Mouse (Mus musculus): Measurements from ENCODE around the gene Eef2. TPM values are rescaled to one million over a fixed set of nuclear protein-coding genes. Genes with fewer than 3 reads are reported as not detected.

Eef2 gene
- polyA plus RNA-seq, 1 experiment from 2014 or later, result 450 TPM

GRCm38 (mm10) chr10:81140717-81141454 is 35.5 kb upstream of the Eef2 start:
- WGBS (ENCODE audit: insufficient replicate concordance), result 47% methylated on average over 10 of the region's 10 CpGs
- peak overlapping the region; percentile 99 for H3K4me2 ChIP-seq
- no peaks in the 10 kb centered on the region for H3K27me3 ChIP-seq (replicated peaks)
- peak overlapping the region; percentile 95 for H3K9ac ChIP-seq
- H3K27ac ChIP-seq, result peak overlapping the region; percentile 89
- no peaks in the 10 kb centered on the region for H3K9me3 ChIP-seq (replicated peaks)
- peak overlapping the region; percentile 99 for H3K4me3 ChIP-seq
- peaks cover 74% of the 10 kb centered on the region for H3K4me1 ChIP-seq
- ATAC-seq, result no peak
- peaks cover 76% of the 10 kb centered on the region for H3K36me3 ChIP-seq

DNA sequence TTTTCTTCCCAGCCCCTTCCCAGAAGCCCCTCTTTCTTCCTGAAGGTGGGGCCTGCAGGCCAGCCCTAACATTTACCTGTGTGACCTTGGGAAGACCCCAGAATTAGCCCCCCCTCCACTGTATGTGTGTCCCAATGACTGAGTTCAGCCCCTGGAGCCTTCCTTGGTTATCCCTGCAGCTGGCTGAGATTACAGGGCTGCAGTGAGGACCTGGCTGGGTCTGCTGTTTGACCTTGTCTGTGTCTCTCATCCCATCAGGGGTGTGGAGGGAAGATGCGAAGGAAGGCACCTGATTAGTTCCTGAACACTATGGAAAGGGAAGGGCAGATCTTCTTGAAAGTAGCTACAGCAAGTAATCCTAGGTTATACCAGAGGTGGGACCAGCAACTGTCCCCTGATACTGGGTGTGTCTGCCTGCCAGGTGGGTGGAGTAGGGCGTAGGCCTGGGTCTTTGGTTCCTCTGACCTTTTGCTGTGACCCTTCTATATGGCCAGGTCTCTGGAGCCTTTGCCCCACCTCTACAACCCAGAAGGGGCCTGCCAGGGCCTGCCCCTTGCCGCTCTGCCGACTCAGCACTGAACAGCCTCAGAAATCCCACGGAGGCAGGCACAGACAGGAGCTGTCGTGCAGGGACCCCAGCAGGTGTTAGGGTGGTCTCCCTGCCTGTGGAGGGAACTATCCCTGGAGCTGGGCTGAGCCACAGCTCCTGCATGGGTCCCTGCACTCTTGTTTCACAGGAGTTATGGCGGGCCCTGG is 34.8 kb upstream of the Eef2 start:
- Histone ChIP-seq H3K27ac (peak overlapping the region; percentile 89), H3K4me2 (peak overlapping the region; percentile 99), H3K4me1 (peaks cover 81% of the 10 kb centered on the region), H3K9me3 (replicated peaks) (no peaks in the 10 kb centered on the region), H3K27me3 (replicated peaks) (no peaks in the 10 kb centered on the region), H3K36me3 (peaks cover 83% of the 10 kb centered on the region), H3K9ac (peak overlapping the region; percentile 95), H3K4me3 (peak overlapping the region; percentile 99)
- ATAC-seq, result no peak
- 77% methylated on average over 7 of the region's 7 CpGs for WGBS (ENCODE audit: insufficient replicate concordance)

- 78% methylated on average over 5 of the region's 5 CpGs for WGBS (ENCODE audit: insufficient replicate concordance)
- Histone ChIP-seq H3K4me3 (no peak overlapping the region), H3K4me1 (peaks cover 85% of the 10 kb centered on the region)
Observed at GRCm38 (mm10) chr10:81142551-81142981, 33.9 kb upstream of the Eef2 start.

DNA sequence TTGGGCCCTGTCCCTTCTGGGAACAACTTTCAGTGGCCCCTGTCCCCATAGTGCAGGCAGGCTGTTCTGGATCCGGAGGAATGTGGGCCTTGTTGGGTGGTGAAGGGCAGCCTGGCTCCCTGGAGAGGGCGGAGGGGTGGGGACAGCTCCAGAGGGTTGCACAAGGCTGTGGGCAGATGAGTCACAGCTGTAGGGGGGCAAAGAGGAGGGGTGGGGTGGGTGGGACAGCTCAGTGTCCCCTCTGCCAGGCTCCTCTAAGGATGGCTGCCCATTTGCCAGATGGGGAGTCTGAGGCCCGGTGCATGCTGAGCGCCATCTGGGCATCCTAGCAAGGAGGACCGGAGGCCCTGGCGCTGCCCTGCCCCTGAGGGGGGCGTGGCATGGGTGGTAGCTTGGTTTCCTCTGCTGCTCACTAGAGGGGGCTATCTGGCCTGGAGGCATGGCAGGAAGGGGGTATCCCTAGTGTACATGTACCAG is 33.2 kb upstream of the Eef2 start:
- H3K9ac ChIP-seq, result no peak overlapping the region
- no peak overlapping the region for H3K4me2 ChIP-seq
- peaks cover 85% of the 10 kb centered on the region for H3K4me1 ChIP-seq
- H3K4me3 ChIP-seq, result no peak overlapping the region
- 0 out of 2 replicates have a peak overlapping the region, but pooled peaks have one; percentile 89 for H3K27ac ChIP-seq
- H3K27me3 ChIP-seq (replicated peaks), result no peaks in the 10 kb centered on the region
- H3K9me3 ChIP-seq (replicated peaks), result no peaks in the 10 kb centered on the region
- H3K36me3 ChIP-seq, result peaks cover 99% of the 10 kb centered on the region
- no peak for ATAC-seq
- 87% methylated on average over 7 of the region's 7 CpGs for WGBS (ENCODE audit: insufficient replicate concordance)

More at GRCm38 (mm10) chr10:81142551-81142981, 33.9 kb upstream of the Eef2 start:
- H3K4me2 ChIP-seq, result peak overlapping the region; percentile 99; the same call in 1 of the 2 replicates
- peak overlapping the region; percentile 95; the same call in 1 of the 2 replicates for H3K9ac ChIP-seq
- H3K27me3 ChIP-seq (replicated peaks), result no peaks in the 10 kb centered on the region
- peak overlapping the region; percentile 89 for H3K27ac ChIP-seq
- no peak for ATAC-seq
- H3K36me3 ChIP-seq, result peaks cover 92% of the 10 kb centered on the region
- no peaks in the 10 kb centered on the region for H3K9me3 ChIP-seq (replicated peaks)

- H3K9ac ChIP-seq, result no peak overlapping the region
- H3K27me3 ChIP-seq (replicated peaks), result no peaks in the 10 kb centered on the region
- no peak overlapping the region for H3K4me3 ChIP-seq
- H3K27ac ChIP-seq, result no peak overlapping the region
- H3K36me3 ChIP-seq, result peaks cover 100% of the 10 kb centered on the region
- H3K4me2 ChIP-seq, result no peak overlapping the region
- H3K4me1 ChIP-seq, result peaks cover 78% of the 10 kb centered on the region
- 96% methylated on average over 52 of the region's 52 CpGs for WGBS (ENCODE audit: insufficient replicate concordance)
- no peak for ATAC-seq
- H3K9me3 ChIP-seq (replicated peaks), result no peaks in the 10 kb centered on the region
Observed at GRCm38 (mm10) chr10:81143845-81144437, 32.5 kb upstream of the Eef2 start.

DNA sequence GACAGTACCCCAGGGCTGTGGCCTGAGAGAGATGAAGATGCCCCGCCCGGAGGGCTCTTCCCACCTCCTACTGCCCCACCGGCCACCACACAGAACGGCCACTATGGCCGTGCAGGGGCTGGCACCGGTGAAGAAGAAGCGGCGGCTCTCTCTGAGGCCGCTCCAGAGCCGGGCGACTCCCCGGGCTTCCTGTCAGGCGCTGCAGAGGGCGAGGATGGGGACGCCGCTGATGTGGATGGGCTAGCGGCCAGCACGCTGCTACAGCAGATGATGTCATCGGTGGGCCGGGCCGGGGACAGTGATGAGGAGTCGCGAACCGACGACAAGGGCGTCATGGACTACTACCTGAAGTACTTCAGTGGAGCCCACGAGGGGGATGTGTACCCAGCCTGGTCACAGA is 31.8 kb upstream of the Eef2 start:
- no peak for ATAC-seq
- H3K4me2 ChIP-seq, result no peak overlapping the region
- no peak overlapping the region for H3K4me3 ChIP-seq
- H3K4me1 ChIP-seq, result peaks cover 73% of the 10 kb centered on the region
- no peaks in the 10 kb centered on the region for H3K9me3 ChIP-seq (replicated peaks)
- H3K27me3 ChIP-seq (replicated peaks), result no peaks in the 10 kb centered on the region
- H3K27ac ChIP-seq, result no peak overlapping the region
- H3K36me3 ChIP-seq, result peaks cover 100% of the 10 kb centered on the region
- WGBS (ENCODE audit: insufficient replicate concordance), result 89% methylated on average over 27 of the region's 27 CpGs
- no peak overlapping the region for H3K9ac ChIP-seq

- peaks cover 73% of the 10 kb centered on the region for H3K4me1 ChIP-seq
- no peak overlapping the region for H3K27ac ChIP-seq
- peaks cover 100% of the 10 kb centered on the region for H3K36me3 ChIP-seq
- no peak for ATAC-seq
- H3K4me3 ChIP-seq, result no peak overlapping the region
- no peaks in the 10 kb centered on the region for H3K27me3 ChIP-seq (replicated peaks)
- no peaks in the 10 kb centered on the region for H3K9me3 ChIP-seq (replicated peaks)
- WGBS (ENCODE audit: insufficient replicate concordance), result 87% methylated on average over 6 of the region's 6 CpGs
- H3K4me2 ChIP-seq, result peak overlapping the region; percentile 23; the same call in 1 of the 2 replicates
- no peak overlapping the region for H3K9ac ChIP-seq
Observed at GRCm38 (mm10) chr10:81145307-81145706, 31.1 kb upstream of the Eef2 start.

- H3K9ac ChIP-seq, result no peak overlapping the region
- ATAC-seq, result no peak
Observed at GRCm38 (mm10) chr10:81145778-81146177, 30.7 kb upstream of the Eef2 start.

GRCm38 (mm10) chr10:81146296-81146695 is 30.1 kb upstream of the Eef2 start:
- Histone ChIP-seq H3K9ac (no peak overlapping the region), H3K4me1 (peaks cover 70% of the 10 kb centered on the region), H3K36me3 (peaks cover 99% of the 10 kb centered on the region), H3K27ac (0 out of 2 replicates have a peak overlapping the region, but pooled peaks have one; percentile 11), H3K9me3 (replicated peaks) (no peaks in the 10 kb centered on the region), H3K27me3 (replicated peaks) (no peaks in the 10 kb centered on the region), H3K4me2 (peak overlapping the region; percentile 23; the same call in 1 of the 2 replicates), H3K4me3 (no peak overlapping the region)
- WGBS (ENCODE audit: insufficient replicate concordance), result 78% methylated on average over 4 of the region's 4 CpGs
- no peak for ATAC-seq

More at GRCm38 (mm10) chr10:81145778-81146177, 30.7 kb upstream of the Eef2 start:
- Histone ChIP-seq H3K9me3 (replicated peaks) (no peaks in the 10 kb centered on the region), H3K36me3 (peaks cover 100% of the 10 kb centered on the region), H3K27ac (peak overlapping the region; percentile 46; the same call in 1 of the 2 replicates), H3K4me2 (peak overlapping the region; percentile 23; the same call in 1 of the 2 replicates), H3K27me3 (replicated peaks) (no peaks in the 10 kb centered on the region), H3K4me1 (peaks cover 71% of the 10 kb centered on the region), H3K4me3 (no peak overlapping the region)
- WGBS (ENCODE audit: insufficient replicate concordance), result 79% methylated on average over 7 of the region's 7 CpGs

DNA sequence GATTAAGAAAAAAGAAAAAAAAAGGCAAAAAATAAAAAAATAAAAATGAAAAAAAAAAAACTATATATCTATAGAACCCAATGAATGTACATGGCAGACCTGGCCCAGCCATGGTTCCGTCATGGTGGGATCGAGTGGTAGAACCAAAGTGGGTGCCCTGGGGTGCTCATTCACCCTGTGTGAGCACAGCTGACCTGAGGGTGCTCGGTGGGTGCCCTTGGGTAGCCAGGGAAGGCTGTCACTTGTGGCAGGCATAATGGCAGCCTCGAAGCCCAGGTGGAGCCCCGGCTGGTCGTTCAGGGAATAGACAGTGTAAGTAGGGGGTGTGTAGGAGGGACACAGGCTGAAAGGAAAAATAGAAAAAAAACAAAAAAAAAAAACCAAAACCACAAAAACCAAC is 25.2 kb upstream of the Eef2 start:
- Histone ChIP-seq H3K36me3 (peaks cover 94% of the 10 kb centered on the region), H3K27ac (no peak overlapping the region), H3K9ac (no peak overlapping the region), H3K9me3 (replicated peaks) (no peaks in the 10 kb centered on the region), H3K4me1 (peaks cover 32% of the 10 kb centered on the region), H3K4me3 (no peak overlapping the region), H3K27me3 (replicated peaks) (no peaks in the 10 kb centered on the region), H3K4me2 (no peak overlapping the region)
- 59% methylated on average over 6 of the region's 6 CpGs for WGBS (ENCODE audit: insufficient replicate concordance)
- ATAC-seq, result no peak

GRCm38 (mm10) chr10:81152609-81153008 is 23.8 kb upstream of the Eef2 start:
- H3K27ac ChIP-seq, result peak overlapping the region; percentile 64
- H3K4me1 ChIP-seq, result peaks cover 24% of the 10 kb centered on the region
- 51% methylated on average over 12 of the region's 12 CpGs for WGBS (ENCODE audit: insufficient replicate concordance)
- H3K4me3 ChIP-seq, result no peak overlapping the region
- H3K36me3 ChIP-seq, result peaks cover 94% of the 10 kb centered on the region
- H3K9ac ChIP-seq, result no peak overlapping the region
- no peaks in the 10 kb centered on the region for H3K9me3 ChIP-seq (replicated peaks)
- H3K27me3 ChIP-seq (replicated peaks), result no peaks in the 10 kb centered on the region
- H3K4me2 ChIP-seq, result no peak overlapping the region
- ATAC-seq, result peak; percentile 16; the same call in 1 of the 2 replicates

Measured in liver, embryonic 12.5 days (tissue).